Mouse (Mus musculus) intestine, embryonic 15.5 days (tissue): ENCODE results near the gene Chd2. TPM values are rescaled to one million over a fixed set of nuclear protein-coding genes. Genes with fewer than 3 reads are reported as not detected.
"Not testable (repeated sequence)": the region's sequence is repeated elsewhere in the genome, so short reads cannot be mapped to it uniquely, and the experiment has no call there.

Source experiments
- ATAC-seq: fragments of 200-750 bp; cut with Nextera tagmentation; 2 replicates; pipeline ENCODE4 v1.8.0; 2017; ENCODE audit warnings: moderate TSS enrichment, moderate library complexity
- H3K27ac ChIP-seq: fragments of 300-500 bp; sonication (generic); 2 replicates; pipeline ENCODE4 v1.5.1; 2015; ENCODE audit warnings: mild to moderate bottlenecking, inconsistent platforms
- H3K27me3 ChIP-seq: fragments of 300-500 bp; sonication (generic); replicated peaks from 2 replicates; pipeline ENCODE4 v1.6.1; 2015; ENCODE audit warnings: inconsistent platforms
- H3K36me3 ChIP-seq: fragments of 300-500 bp; sonication (generic); 2 replicates; pipeline ENCODE4 v1.6.1; 2015; ENCODE audit warnings: inconsistent platforms
- H3K4me1 ChIP-seq: fragments of 300-500 bp; sonication (generic); replicated peaks from 2 replicates; pipeline ENCODE4 v1.6.1; 2015; ENCODE audit warnings: inconsistent platforms
- H3K4me2 ChIP-seq: fragments of 300-500 bp; sonication (generic); replicated peaks from 2 replicates; pipeline ENCODE4 v1.6.1; 2015; ENCODE audit warnings: mild to moderate bottlenecking, inconsistent platforms
- H3K4me3 ChIP-seq: fragments of 300-500 bp; sonication (generic); replicated peaks from 2 replicates; pipeline ENCODE4 v1.5.1; 2015; ENCODE audit warnings: inconsistent platforms
- H3K9ac ChIP-seq: fragments of 300-500 bp; sonication (generic); 2 replicates; pipeline ENCODE4 v1.6.1; 2015; ENCODE audit warnings: inconsistent platforms
- H3K9me3 ChIP-seq: fragments of 300-500 bp; sonication (generic); 2 replicates; pipeline ENCODE4 v1.6.1; 2016; ENCODE audit warnings: inconsistent platforms
- WGBS: fragments of 180-500 bp; shearing (Covaris S2); methylation state at CpG from one replicate; pipeline ENCODE4 v1.1.7; 2015; 5-methylcytosine and 5-hydroxymethylcytosine counted together
- polyA plus RNA-seq: library from polyadenylated mRNA; unstranded; fragments of >200 nt; fragmentation: Nextera tagmentation; extraction: Ambion mirVana; gene quantifications from 2 replicates; pipeline ENCODE4 v1.2.1, GENCODE M21; 2015

Gene Chd2
- polyA plus RNA-seq, 1 experiment from 2014 or later, result 46.0 TPM

GRCm38 (mm10) chr7:73579072-73579731, 37.6 kb upstream of the Chd2 start:
- no peaks in the 10 kb centered on the region for H3K27me3 ChIP-seq
- H3K27ac ChIP-seq, result peak overlapping the region; percentile 48; the same call in 1 of the 2 replicates
- WGBS, result 35% methylated on average over 8 of the region's 8 CpGs
- H3K36me3 ChIP-seq, result no peaks in the 10 kb centered on the region
- H3K4me1 ChIP-seq, result peaks cover 17% of the 10 kb centered on the region
- H3K9ac ChIP-seq, result no peak overlapping the region
- peak; percentile 58 for ATAC-seq
- H3K4me2 ChIP-seq, result no peak overlapping the region
- H3K4me3 ChIP-seq, result no peak overlapping the region
- no peaks in the 10 kb centered on the region for H3K9me3 ChIP-seq

GRCm38 (mm10) chr7:73577888-73578421, 36.3 kb upstream of the Chd2 start:
- Histone ChIP-seq H3K27ac (peak overlapping the region; percentile 51), H3K36me3 (no peaks in the 10 kb centered on the region), H3K4me2 (no peak overlapping the region), H3K9me3 (no peaks in the 10 kb centered on the region), H3K9ac (no peak overlapping the region), H3K4me3 (no peak overlapping the region), H3K4me1 (peaks cover 10% of the 10 kb centered on the region; the same call in 1 of the 2 replicates), H3K27me3 (no peaks in the 10 kb centered on the region)
- 56% methylated on average over 6 of the region's 6 CpGs for WGBS
- ATAC-seq, result peak; percentile 35; the same call in 1 of the 2 replicates

- Histone ChIP-seq H3K27ac (0 out of 2 replicates have a peak overlapping the region, but pooled peaks have one; percentile 4), H3K4me2 (0 out of 2 replicates have a peak overlapping the region, but pooled peaks have one; percentile 17), H3K36me3 (no peaks in the 10 kb centered on the region), H3K9ac (no peak overlapping the region), H3K4me3 (no peak overlapping the region), H3K4me1 (peaks cover 10% of the 10 kb centered on the region; the same call in 1 of the 2 replicates), H3K27me3 (no peaks in the 10 kb centered on the region), H3K9me3 (no peaks in the 10 kb centered on the region)
- 0 out of 2 replicates have a peak, but pooled peaks have one; percentile 18 for ATAC-seq
- WGBS, result 45% methylated on average over 16 of the region's 16 CpGs
Measured at GRCm38 (mm10) chr7:73576101-73576936, 34.7 kb upstream of the Chd2 start.

GRCm38 (mm10) chr7:73575257-73575656, 33.6 kb upstream of the Chd2 start:
- WGBS, result 62% methylated on average over 8 of the region's 8 CpGs
- H3K9ac ChIP-seq, result no peak overlapping the region
- no peaks in the 10 kb centered on the region for H3K9me3 ChIP-seq
- H3K4me1 ChIP-seq, result peaks cover 10% of the 10 kb centered on the region; the same call in 1 of the 2 replicates
- no peaks in the 10 kb centered on the region for H3K27me3 ChIP-seq
- ATAC-seq, result 0 out of 2 replicates have a peak, but pooled peaks have one; percentile 13
- no peaks in the 10 kb centered on the region for H3K36me3 ChIP-seq
- H3K27ac ChIP-seq, result no peak overlapping the region
- H3K4me2 ChIP-seq, result no peak overlapping the region
- H3K4me3 ChIP-seq, result no peak overlapping the region

- H3K4me3 ChIP-seq, H3K9me3 ChIP-seq, H3K27ac ChIP-seq, H3K27me3 ChIP-seq, H3K4me2 ChIP-seq, H3K4me1 ChIP-seq, H3K9ac ChIP-seq, ATAC-seq, H3K36me3 ChIP-seq: not testable (repeated sequence)
- 66% methylated on average over 3 of the region's 3 CpGs for WGBS
Measured at GRCm38 (mm10) chr7:73574673-73575072, 33.0 kb upstream of the Chd2 start.

GRCm38 (mm10) chr7:73572571-73572970, 30.9 kb upstream of the Chd2 start:
- Histone ChIP-seq H3K27me3 (no peaks in the 10 kb centered on the region), H3K27ac (no peak overlapping the region), H3K4me2 (no peak overlapping the region), H3K4me1 (no peaks in the 10 kb centered on the region), H3K9ac (no peak overlapping the region), H3K4me3 (no peak overlapping the region), H3K9me3 (no peaks in the 10 kb centered on the region), H3K36me3 (no peaks in the 10 kb centered on the region)
- 69% methylated on average over 3 of the region's 3 CpGs for WGBS
- no peak for ATAC-seq

- Histone ChIP-seq H3K27me3 (no peaks in the 10 kb centered on the region), H3K9me3 (no peaks in the 10 kb centered on the region), H3K4me3 (no peak overlapping the region), H3K9ac (no peak overlapping the region), H3K27ac (no peak overlapping the region), H3K4me2 (no peak overlapping the region), H3K4me1 (no peaks in the 10 kb centered on the region), H3K36me3 (no peaks in the 10 kb centered on the region)
- WGBS, result 87% methylated on average over 3 of the region's 3 CpGs
- ATAC-seq, result no peak
Measured at GRCm38 (mm10) chr7:73568801-73569403, 27.3 kb upstream of the Chd2 start.

GRCm38 (mm10) chr7:73567754-73568161, 26.1 kb upstream of the Chd2 start:
- WGBS, result 57% methylated on average over 4 of the region's 4 CpGs
- H3K4me2 ChIP-seq, result no peak overlapping the region
- H3K27me3 ChIP-seq, result no peaks in the 10 kb centered on the region
- H3K4me3 ChIP-seq, result no peak overlapping the region
- H3K4me1 ChIP-seq, result no peaks in the 10 kb centered on the region
- no peak for ATAC-seq
- no peaks in the 10 kb centered on the region for H3K36me3 ChIP-seq
- no peaks in the 10 kb centered on the region for H3K9me3 ChIP-seq
- no peak overlapping the region for H3K27ac ChIP-seq
- no peak overlapping the region for H3K9ac ChIP-seq

GRCm38 (mm10) chr7:73564131-73564530, 22.5 kb upstream of the Chd2 start:
- no peaks in the 10 kb centered on the region for H3K36me3 ChIP-seq
- no peak overlapping the region for H3K4me3 ChIP-seq
- H3K4me2 ChIP-seq, result no peak overlapping the region
- H3K4me1 ChIP-seq, result peaks cover 4% of the 10 kb centered on the region; the same call in 1 of the 2 replicates
- H3K27me3 ChIP-seq, result no peaks in the 10 kb centered on the region
- no peaks in the 10 kb centered on the region for H3K9me3 ChIP-seq
- WGBS, result 79% methylated on average over 6 of the region's 6 CpGs
- no peak overlapping the region for H3K9ac ChIP-seq
- no peak overlapping the region for H3K27ac ChIP-seq
- ATAC-seq, result no peak

GRCm38 (mm10) chr7:73561492-73562055, 19.9 kb upstream of the Chd2 start:
- Histone ChIP-seq H3K4me2 (no peak overlapping the region), H3K4me3 (no peak overlapping the region), H3K27me3 (no peaks in the 10 kb centered on the region), H3K27ac (no peak overlapping the region), H3K9me3 (no peaks in the 10 kb centered on the region), H3K4me1 (peaks cover 4% of the 10 kb centered on the region; the same call in 1 of the 2 replicates), H3K9ac (no peak overlapping the region), H3K36me3 (no peaks in the 10 kb centered on the region)
- WGBS, result 37% methylated on average over 10 of the region's 10 CpGs
- ATAC-seq, result no peak

GRCm38 (mm10) chr7:73560811-73561210, 19.2 kb upstream of the Chd2 start:
- Histone ChIP-seq H3K9ac (no peak overlapping the region), H3K4me3 (no peak overlapping the region), H3K4me2 (no peak overlapping the region), H3K36me3 (no peaks in the 10 kb centered on the region), H3K27ac (no peak overlapping the region), H3K27me3 (no peaks in the 10 kb centered on the region), H3K4me1 (peaks cover 4% of the 10 kb centered on the region; the same call in 1 of the 2 replicates), H3K9me3 (no peaks in the 10 kb centered on the region)
- ATAC-seq, result no peak
- 94% methylated on average over 6 of the region's 6 CpGs for WGBS

- Histone ChIP-seq H3K4me1 (peaks cover 4% of the 10 kb centered on the region; the same call in 1 of the 2 replicates), H3K4me3 (peak overlapping the region; percentile 42; the same call in 1 of the 2 replicates), H3K36me3 (no peaks in the 10 kb centered on the region), H3K9ac (no peak overlapping the region), H3K27ac (peak overlapping the region; percentile 95), H3K27me3 (no peaks in the 10 kb centered on the region), H3K9me3 (no peaks in the 10 kb centered on the region), H3K4me2 (peak overlapping the region; percentile 56)
- 69% methylated on average over 6 of the region's 6 CpGs for WGBS
- no peak for ATAC-seq
Measured at GRCm38 (mm10) chr7:73559853-73560190, 18.2 kb upstream of the Chd2 start.
